Mouse (Mus musculus): ENCODE data around the gene Cd9.

GRCm38 (mm10) chr6:125423507-125423906, 71.1 kb downstream of the Cd9 start:
- TF ChIP-seq CTCF (IDR thresholded peaks at IDR 0.05; ENCODE audit: insufficient read depth, low read depth, low read length) (no peak), POLR2A (IDR thresholded peaks at IDR 0.05; ENCODE audit: insufficient read depth, low read depth, low read length) (no peak)

Data from olfactory bulb, adult 2 months (tissue).